Mouse (Mus musculus) small intestine, adult 2 months (tissue): ENCODE results near the gene Fam186a.

Source experiments
- CTCF ChIP-seq: fragments of 200-500 bp; IDR thresholded peaks from 2 replicates; pipeline ENCODE4 v1.5.1; 2012; ENCODE audit warnings: low read depth, mild to moderate bottlenecking, control low read depth, inconsistent platforms, low read length, moderate library complexity, mixed read lengths; ENCODE audit not compliant: insufficient replicate concordance, insufficient read length; ENCODE audit errors: extremely low read depth
- POLR2A ChIP-seq: fragments of 200-500 bp; IDR thresholded peaks from 2 replicates; pipeline ENCODE4 v1.6.1; 2012; ENCODE audit warnings: low read depth, mild to moderate bottlenecking, control low read depth, inconsistent platforms, low read length, moderate library complexity

DNA sequence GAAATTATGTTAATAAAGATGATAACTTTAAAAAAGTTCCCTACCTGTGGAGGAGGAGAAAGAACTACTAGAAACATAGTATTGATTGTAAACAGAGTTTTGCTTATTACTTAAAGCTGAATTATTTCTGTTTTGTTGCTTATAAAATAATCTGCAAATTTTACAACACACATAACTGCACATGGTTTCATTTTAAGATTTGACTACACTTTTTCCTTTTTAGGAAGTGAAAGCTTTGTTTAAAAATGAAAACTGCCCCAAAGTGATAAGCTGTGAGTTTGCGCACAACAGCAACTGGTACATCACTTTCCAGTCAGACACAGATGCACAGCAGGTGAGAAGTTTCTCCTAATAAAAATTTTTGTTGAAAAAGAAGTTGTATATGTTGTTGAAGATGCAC is 26.2 kb upstream of the Fam186a start:
- TF ChIP-seq CTCF, result no peak
- TF ChIP-seq POLR2A, result no peak
